Mouse (Mus musculus) lung, postnatal 0 days (tissue): ENCODE data around the gene Exoc3l2.

Experiments
- CTCF ChIP-seq: IDR thresholded peaks from 2 replicates; pipeline ENCODE4 v1.5.1; 2016; ENCODE audit warnings: antibody characterized with exemption, mild to moderate bottlenecking
- EP300 ChIP-seq: IDR thresholded peaks from 2 replicates; pipeline ENCODE4 v1.6.1; 2016; ENCODE audit warnings: antibody characterized with exemption, mild to moderate bottlenecking, control low read depth

GRCm38 (mm10) chr7:19486549-19486948, 23.4 kb downstream of the Exoc3l2 start:
- TF ChIP-seq CTCF (no peak), EP300 (no peak)
